In the genomic region with DNA sequence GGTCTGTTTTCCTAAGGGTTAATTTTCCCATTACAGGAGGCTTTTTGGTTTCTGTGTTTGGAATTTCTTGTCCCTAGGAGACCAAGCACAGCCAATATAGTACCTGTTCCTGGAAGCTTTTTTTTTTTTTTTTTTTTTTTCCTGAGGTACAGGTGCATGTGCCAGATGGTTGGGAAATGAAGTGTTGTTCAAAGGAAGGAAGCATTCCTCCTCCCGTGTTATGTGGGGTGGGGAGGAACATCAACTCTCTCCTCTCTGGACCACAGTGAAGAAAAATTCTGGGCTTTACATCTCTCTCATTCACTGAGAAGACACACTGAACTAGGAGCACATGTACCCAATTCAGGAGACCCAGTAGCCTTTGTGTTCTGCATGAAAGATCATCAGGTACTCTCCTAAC, we compare ENCODE assay signal across 1 mouse cellular context.
TF ChIP-seq lines count a peak whose summit lies in the region.

No protein-coding gene starts in this region.

TF ChIP-seq in CH12.LX, 34 proteins besides CTCF, POLR2A, EP300 and RAD21 (continued from another document):
- no peak for TF ChIP-seq TBP (conservative IDR thresholded peaks at IDR 0.05; ENCODE audit: low read depth, low read length)
- TF ChIP-seq MAZ (IDR thresholded peaks at IDR 0.05; ENCODE audit: low read depth, low read length) = no peak
- TF ChIP-seq RCOR1 (conservative IDR thresholded peaks at IDR 0.05; ENCODE audit: low read depth, low read length) = no peak
- no peak for TF ChIP-seq ELF1 (IDR thresholded peaks at IDR 0.05; ENCODE audit: low read depth, low read length)
- no peak for TF ChIP-seq CHD2 (IDR thresholded peaks at IDR 0.05; ENCODE audit: low read length)
- TF ChIP-seq USF2 (conservative IDR thresholded peaks at IDR 0.05; ENCODE audit: low read depth, low read length) = no peak
- no peak for TF ChIP-seq BHLHE40 (IDR thresholded peaks at IDR 0.05; ENCODE audit: low read depth, low read length)
- TF ChIP-seq TCF12 (IDR thresholded peaks at IDR 0.05; ENCODE audit: low read depth, low read length) = no peak
- TF ChIP-seq NELFE (IDR thresholded peaks at IDR 0.05; ENCODE audit: low read depth, low read length) = no peak
